Mouse (Mus musculus): ENCODE measurements at regions not wholly inside any gene's neighbourhood (a gene's known extent, or its start where the extent isn't known, plus 50 kb on each side); places are given as distances from the start of the nearest gene placed in this dataset.

DNA sequence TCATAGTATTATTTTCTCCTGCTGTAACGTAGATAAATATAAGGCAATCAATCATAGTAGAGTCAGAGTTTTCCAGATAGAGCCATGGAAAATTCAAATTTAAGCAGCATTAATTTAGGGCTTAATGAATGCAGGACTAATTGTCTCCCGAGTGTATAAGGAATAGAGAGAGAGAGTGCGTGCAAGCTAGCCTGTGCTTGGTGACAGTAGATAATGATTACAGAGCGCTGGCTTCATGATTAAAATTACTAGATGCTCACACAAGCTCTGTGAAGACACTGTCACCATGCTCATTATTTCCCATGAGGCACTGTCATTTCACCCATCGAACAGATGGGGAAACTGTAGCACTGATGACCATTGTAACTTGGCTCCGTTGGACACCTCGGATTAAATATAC, 109.9 kb upstream of the Man2a1 start:
- TF ChIP-seq CTCF (IDR thresholded peaks at IDR 0.05; ENCODE audit: extremely low read depth, insufficient read depth, insufficient read length, insufficient replicate concordance) (no peak), POLR2A (IDR thresholded peaks at IDR 0.05; ENCODE audit: low read depth, low read length) (no peak)
